Mouse (Mus musculus) CH12.LX (cell line): ENCODE data around the gene Camkmt.

Source experiments
- IRF4 ChIP-seq: IDR thresholded peaks from 2 replicates; pipeline ENCODE4 v1.6.1; 2014; ENCODE audit warnings: low read depth, mild to moderate bottlenecking, inconsistent platforms, low read length, improper control_type of control experiment
- POLR2A ChIP-seq: IDR thresholded peaks from 2 replicates; pipeline ENCODE4 v1.6.1; 2011; ENCODE audit warnings: low read depth, mild to moderate bottlenecking, improper control_type of control experiment, low read length

DNA sequence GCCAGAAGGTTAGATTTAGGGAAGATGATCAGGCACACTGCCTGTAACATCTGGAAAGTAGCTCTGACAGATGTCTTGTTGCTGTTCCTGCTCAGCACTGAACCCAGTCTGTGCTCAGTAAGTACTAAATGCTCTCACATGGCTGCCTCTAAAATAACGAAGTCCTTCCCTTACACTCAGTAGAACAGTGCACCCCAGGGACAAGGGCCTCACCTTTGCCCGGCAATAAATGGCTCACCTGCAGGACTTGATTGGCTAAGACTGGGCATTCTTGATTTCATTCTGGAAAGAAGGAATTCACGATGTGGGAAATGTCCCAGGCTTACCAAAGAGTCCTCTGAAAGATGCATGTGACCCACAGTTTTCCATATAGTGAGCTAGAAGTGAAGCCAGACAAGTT, 51.3 kb downstream of the Camkmt start:
- TF ChIP-seq POLR2A: no peak
- TF ChIP-seq IRF4: no peak
